Mouse (Mus musculus) liver, embryonic 15.5 days (tissue): ENCODE results near the gene Gm49373. TPM values are rescaled to one million over a fixed set of nuclear protein-coding genes. Genes with fewer than 3 reads are reported as not detected.

ENCODE experiments used
- ATAC-seq: fragments of 200-750 bp; cut with Nextera tagmentation; 2 replicates; pipeline ENCODE4 v1.8.0; 2017; ENCODE audit warnings: moderate number of reproducible peaks, mild to moderate bottlenecking, moderate library complexity; ENCODE audit not compliant: insufficient read depth
- H3K27ac ChIP-seq: fragments of 300-500 bp; sonication (generic); replicated peaks from 2 replicates; pipeline ENCODE4 v1.5.1; 2015; ENCODE audit warnings: mild to moderate bottlenecking, inconsistent platforms
- H3K27me3 ChIP-seq: fragments of 300-500 bp; sonication (generic); 2 replicates; pipeline ENCODE4 v1.6.1; 2015; ENCODE audit warnings: mild to moderate bottlenecking, inconsistent platforms
- H3K36me3 ChIP-seq: fragments of 300-500 bp; sonication (generic); replicated peaks from 2 replicates; pipeline ENCODE4 v1.6.1; 2015; ENCODE audit warnings: moderate library complexity, mild to moderate bottlenecking, inconsistent platforms
- H3K4me1 ChIP-seq: fragments of 300-500 bp; sonication (generic); replicated peaks from 2 replicates; pipeline ENCODE4 v1.6.1; 2015; ENCODE audit warnings: inconsistent platforms
- H3K4me2 ChIP-seq: fragments of 300-500 bp; sonication (generic); 2 replicates; pipeline ENCODE4 v1.6.1; 2015; ENCODE audit warnings: moderate library complexity, mild to moderate bottlenecking, inconsistent platforms
- H3K4me3 ChIP-seq: fragments of 300-500 bp; sonication (generic); replicated peaks from 2 replicates; pipeline ENCODE4 v1.5.1; 2015; ENCODE audit warnings: mild to moderate bottlenecking, inconsistent platforms
- H3K9ac ChIP-seq: fragments of 300-500 bp; sonication (generic); 2 replicates; pipeline ENCODE4 v1.6.1; 2015; ENCODE audit warnings: moderate library complexity, mild to moderate bottlenecking, inconsistent platforms
- H3K9me3 ChIP-seq: fragments of 300-500 bp; sonication (generic); replicated peaks from 2 replicates; pipeline ENCODE4 v1.6.1; 2016; ENCODE audit warnings: inconsistent platforms
- WGBS: fragments of 180-500 bp; shearing (Covaris S2); methylation state at CpG from one replicate; pipeline ENCODE4 v1.1.7; 2015; ENCODE audit warnings: mixed read lengths; ENCODE audit not compliant: insufficient replicate concordance; 5-methylcytosine and 5-hydroxymethylcytosine counted together
- polyA plus RNA-seq: library from polyadenylated mRNA; unstranded; fragments of >200 nt; fragmentation: Nextera tagmentation; extraction: Ambion mirVana; gene quantifications from 2 replicates; pipeline ENCODE4 v1.2.1, GENCODE M21; 2015

The Gm49373 gene
- 0.18 and 0.50 TPM in 2 replicates for polyA plus RNA-seq

GRCm38 (mm10) chr9:21073044-21073840 lies at the start of gene Gm49373, which contains the start of gene Fdx1l:
Gene Gm49373 (minus strand): TSS chr9:21073096.
Gene Fdx1l (minus strand): TSS chr9:21073614.
- Histone ChIP-seq H3K27me3 (no peaks in the 10 kb centered on the region), H3K4me1 (peaks cover 33% of the 10 kb centered on the region), H3K9ac (peak within 1 kb of the TSS; percentile 72), H3K27ac (peak within 1 kb of the TSS; percentile 60), H3K4me2 (peak within 1 kb of the TSS; percentile 96), H3K9me3 (no peaks in the 10 kb centered on the region), H3K4me3 (peak within 1 kb of the TSS; percentile 90), H3K36me3 (peaks cover 51% of the 10 kb centered on the region)
- WGBS: 2% methylated on average over 58 of the region's 58 CpGs
- ATAC-seq: peak; percentile 86

GRCm38 (mm10) chr9:21121483-21121882 lies 48.6 kb upstream of the Gm49373 start:
- Histone ChIP-seq H3K4me3 (no peak overlapping the region), H3K9me3 (no peaks in the 10 kb centered on the region), H3K27me3 (no peaks in the 10 kb centered on the region), H3K36me3 (peaks cover 44% of the 10 kb centered on the region), H3K4me2 (no peak overlapping the region), H3K27ac (no peak overlapping the region), H3K4me1 (peaks cover 6% of the 10 kb centered on the region), H3K9ac (no peak overlapping the region)
- 83% methylated on average over 16 of the region's 16 CpGs for WGBS
- no peak for ATAC-seq

DNA sequence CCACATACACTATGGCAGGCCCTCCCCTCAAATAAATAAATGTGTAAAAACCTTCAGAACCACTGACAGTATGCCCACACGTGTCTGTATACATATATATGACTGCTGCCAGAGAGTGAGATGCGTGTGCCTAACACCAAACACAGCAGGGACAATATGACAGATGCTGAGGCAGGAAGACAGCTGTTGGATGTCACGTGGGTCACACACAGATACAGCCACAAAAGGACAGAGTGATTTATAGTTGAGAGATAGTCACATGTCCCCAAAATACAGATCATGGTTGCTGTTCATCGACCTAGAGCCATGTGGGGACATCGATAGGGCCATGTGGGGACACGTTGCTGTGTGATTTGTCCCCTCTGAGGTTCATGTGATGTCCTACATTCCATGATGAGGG lies 44.2 kb upstream of the Gm49373 start:
- no peak for ATAC-seq
- Histone ChIP-seq H3K9ac (no peak overlapping the region), H3K4me1 (no peaks in the 10 kb centered on the region), H3K36me3 (peaks cover 17% of the 10 kb centered on the region), H3K9me3 (no peaks in the 10 kb centered on the region), H3K4me3 (no peak overlapping the region), H3K27ac (no peak overlapping the region), H3K27me3 (no peaks in the 10 kb centered on the region), H3K4me2 (no peak overlapping the region)
- 62% methylated on average over 6 of the region's 6 CpGs for WGBS

GRCm38 (mm10) chr9:21115105-21115504 lies 42.2 kb upstream of the Gm49373 start:
- Histone ChIP-seq H3K36me3 (peaks cover 2% of the 10 kb centered on the region; the same call in 1 of the 2 replicates), H3K4me2 (no peak overlapping the region), H3K9ac (no peak overlapping the region), H3K9me3 (no peaks in the 10 kb centered on the region), H3K27ac (no peak overlapping the region), H3K4me3 (no peak overlapping the region), H3K4me1 (no peaks in the 10 kb centered on the region), H3K27me3 (no peaks in the 10 kb centered on the region)
- 77% methylated on average over 8 of the region's 8 CpGs for WGBS
- no peak for ATAC-seq

- Histone ChIP-seq H3K4me1 (no peaks in the 10 kb centered on the region), H3K9ac (no peak overlapping the region), H3K4me3 (no peak overlapping the region), H3K36me3 (no peaks in the 10 kb centered on the region), H3K9me3 (no peaks in the 10 kb centered on the region), H3K4me2 (no peak overlapping the region), H3K27ac (no peak overlapping the region), H3K27me3 (no peaks in the 10 kb centered on the region)
- no peak for ATAC-seq
- 80% methylated on average over 7 of the region's 7 CpGs for WGBS
Measured at GRCm38 (mm10) chr9:21114190-21114589, 41.3 kb upstream of the Gm49373 start.

GRCm38 (mm10) chr9:21113751-21114150 lies 40.9 kb upstream of the Gm49373 start:
- Histone ChIP-seq H3K27me3 (no peaks in the 10 kb centered on the region), H3K4me1 (no peaks in the 10 kb centered on the region), H3K4me3 (no peak overlapping the region), H3K9ac (no peak overlapping the region), H3K9me3 (no peaks in the 10 kb centered on the region), H3K27ac (no peak overlapping the region), H3K36me3 (0 out of 2 replicates have a peak, but pooled peaks cover 3% of the 10 kb centered on the region), H3K4me2 (no peak overlapping the region)
- no peak for ATAC-seq
- 75% methylated on average over 6 of the region's 6 CpGs for whole genome bisulfite sequencing

- Histone ChIP-seq H3K9me3 (no peaks in the 10 kb centered on the region), H3K36me3 (peaks cover 6% of the 10 kb centered on the region; the same call in 1 of the 2 replicates), H3K27me3 (no peaks in the 10 kb centered on the region), H3K4me1 (peaks cover 43% of the 10 kb centered on the region), H3K27ac (peak overlapping the region; percentile 89; the same call in 1 of the 2 replicates), H3K4me3 (no peak overlapping the region), H3K4me2 (no peak overlapping the region), H3K9ac (no peak overlapping the region)
- ATAC-seq: no peak
- WGBS: 66% methylated on average over 23 of the region's 23 CpGs
Measured at GRCm38 (mm10) chr9:21107607-21108237, 34.8 kb upstream of the Gm49373 start.

DNA sequence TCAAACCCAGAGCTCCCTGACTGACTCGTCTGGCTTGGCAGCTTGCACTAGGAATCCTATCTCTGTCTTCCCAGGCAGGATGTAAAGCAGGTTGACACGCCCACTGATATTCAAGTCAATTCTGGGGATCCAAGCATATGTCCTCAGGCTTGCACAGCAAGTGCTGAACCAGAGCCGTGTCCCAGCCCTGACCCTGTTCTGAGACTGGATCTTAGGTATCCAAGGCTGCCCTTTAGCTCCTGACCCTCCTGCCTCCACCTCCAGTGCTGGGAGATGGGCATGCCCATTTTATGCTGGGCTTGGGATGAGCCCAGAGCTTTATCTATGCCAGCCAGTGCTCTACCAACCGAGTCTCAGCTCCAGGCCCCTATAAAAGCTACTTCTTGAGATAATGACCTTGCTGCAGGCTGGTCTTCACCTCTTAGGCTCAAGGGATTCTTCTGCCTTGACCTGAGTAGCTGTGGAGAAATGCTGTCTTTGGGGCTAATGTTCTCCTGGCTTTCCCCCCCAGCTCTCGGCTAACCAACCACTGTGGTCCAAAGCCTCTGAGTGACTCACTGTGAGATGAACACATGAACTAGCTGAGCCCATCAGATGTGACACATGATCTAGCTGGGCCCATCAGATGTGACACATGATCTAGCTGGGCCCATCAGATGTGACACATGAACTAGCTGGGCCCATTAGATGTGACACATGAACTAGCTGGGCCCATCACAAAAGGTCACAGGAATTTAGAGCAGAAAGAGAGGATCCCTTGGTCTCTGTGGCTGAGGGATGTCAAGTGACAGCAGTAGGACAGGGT lies 33.1 kb upstream of the Gm49373 start:
- Histone ChIP-seq H3K27ac (peak overlapping the region; percentile 89), H3K27me3 (no peaks in the 10 kb centered on the region), H3K9ac (peak overlapping the region; percentile 41), H3K4me3 (no peak overlapping the region), H3K36me3 (peaks cover 6% of the 10 kb centered on the region; the same call in 1 of the 2 replicates), H3K4me2 (peak overlapping the region; percentile 55), H3K4me1 (peaks cover 47% of the 10 kb centered on the region), H3K9me3 (no peaks in the 10 kb centered on the region)
- ATAC-seq: peak; percentile 88
- WGBS: 33% methylated on average over 5 of the region's 5 CpGs

- Histone ChIP-seq H3K9me3 (no peaks in the 10 kb centered on the region), H3K4me2 (no peak overlapping the region), H3K36me3 (peaks cover 6% of the 10 kb centered on the region; the same call in 1 of the 2 replicates), H3K27me3 (no peaks in the 10 kb centered on the region), H3K9ac (0 out of 2 replicates have a peak overlapping the region, but pooled peaks have one; percentile 41), H3K4me1 (peaks cover 58% of the 10 kb centered on the region), H3K27ac (peak overlapping the region; percentile 89), H3K4me3 (no peak overlapping the region)
- ATAC-seq: no peak
- 83% methylated on average over 6 of the region's 6 CpGs for WGBS
Measured at GRCm38 (mm10) chr9:21104814-21105213, 31.9 kb upstream of the Gm49373 start.

DNA sequence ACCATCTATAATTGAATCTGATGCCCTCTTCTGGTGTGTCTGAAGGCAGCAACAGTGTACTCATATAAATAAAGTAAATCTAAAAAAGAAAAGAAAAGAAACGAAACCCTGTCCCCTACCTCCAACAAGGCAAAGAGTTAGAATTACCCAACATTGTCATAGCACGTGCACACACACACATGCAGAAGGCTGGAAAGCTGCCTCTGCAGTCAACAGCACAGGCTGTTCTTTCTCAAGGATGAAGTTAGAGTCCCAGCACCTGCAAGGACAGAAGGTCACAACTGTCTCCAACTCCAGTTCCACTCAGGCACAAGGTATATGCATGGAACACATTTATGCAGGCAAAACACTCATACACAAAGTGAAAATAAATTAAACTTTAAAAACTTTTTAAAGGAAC lies 29.2 kb upstream of the Gm49373 start:
- Histone ChIP-seq H3K27me3 (no peaks in the 10 kb centered on the region), H3K4me1 (peaks cover 63% of the 10 kb centered on the region), H3K4me2 (no peak overlapping the region), H3K27ac (no peak overlapping the region), H3K4me3 (no peak overlapping the region), H3K36me3 (0 out of 2 replicates have a peak, but pooled peaks cover 3% of the 10 kb centered on the region), H3K9me3 (no peaks in the 10 kb centered on the region), H3K9ac (no peak overlapping the region)
- no peak for ATAC-seq
- 77% methylated on average over 2 of the region's 2 CpGs for WGBS
